Mouse (Mus musculus) lung, adult 18-20 months (tissue): ENCODE measurements around the gene Trmt44.
A peak's percentile ranks its signal among the peaks of the same experiment; 100 is the strongest.
"Not testable (repeated sequence)": the region's sequence is repeated elsewhere in the genome, so short reads cannot be mapped to it uniquely, and the experiment has no call there.

Experiments
- DNase-seq, 2 experiments: peaks; one replicate each; pipeline ENCODE4 v3.0.0; 2022; ENCODE audit warnings: mixed read lengths in 2 of 2

Gene Trmt44

GRCm38 (mm10) chr5:35584259-35584658, 9.4 kb upstream of the Trmt44 start:
- DNase-seq = not testable (repeated sequence)

- no peak for DNase-seq
Measured at GRCm38 (mm10) chr5:35583221-35583783, 8.4 kb upstream of the Trmt44 start.

GRCm38 (mm10) chr5:35582445-35583220, 7.8 kb upstream of the Trmt44 start, which contains the start of gene Acox3:
Acox3 (plus strand) TSS chr5:35583040.
- DNase-seq = peak; percentile 97

- no peak for DNase-seq
Measured at GRCm38 (mm10) chr5:35580156-35580922, 5.5 kb upstream of the Trmt44 start.

GRCm38 (mm10) chr5:35579247-35579893, 4.5 kb upstream of the Trmt44 start:
- no peak for DNase-seq

GRCm38 (mm10) chr5:35578411-35578810, 3.5 kb upstream of the Trmt44 start:
- DNase-seq = no peak

GRCm38 (mm10) chr5:35576409-35577020, 1.6 kb upstream of the Trmt44 start:
- no peak for DNase-seq

- DNase-seq = no peak
Measured at GRCm38 (mm10) chr5:35571546-35571945, 3.3 kb downstream of the Trmt44 start.

- no peak for DNase-seq
Measured at GRCm38 (mm10) chr5:35566632-35567031, 8.2 kb downstream of the Trmt44 start.

- no peak for DNase-seq
Measured at GRCm38 (mm10) chr5:35565217-35565616, 9.7 kb downstream of the Trmt44 start.

GRCm38 (mm10) chr5:35563449-35563848, 11.4 kb downstream of the Trmt44 start:
- DNase-seq = peak; percentile 56 to 63

- no peak for DNase-seq
Measured at GRCm38 (mm10) chr5:35562616-35563015, 12.3 kb downstream of the Trmt44 start.

GRCm38 (mm10) chr5:35559447-35559846, 15.4 kb downstream of the Trmt44 start:
- no peak for DNase-seq

GRCm38 (mm10) chr5:35557946-35558621, 16.8 kb downstream of the Trmt44 start:
- DNase-seq = no peak

- DNase-seq = no peak
Measured at GRCm38 (mm10) chr5:35556393-35556792, 18.5 kb downstream of the Trmt44 start.

GRCm38 (mm10) chr5:35552838-35553539, 21.9 kb downstream of the Trmt44 start:
- DNase-seq = no peak

- DNase-seq = peak; percentile 29 to 46
Measured at GRCm38 (mm10) chr5:35551855-35552837, 22.7 kb downstream of the Trmt44 start.

- no peak for DNase-seq
Measured at GRCm38 (mm10) chr5:35546127-35546526, 28.7 kb downstream of the Trmt44 start.

- DNase-seq = no peak
Measured at GRCm38 (mm10) chr5:35541059-35541790, 33.6 kb downstream of the Trmt44 start.
